Mouse (Mus musculus): ENCODE measurements at regions not wholly inside any gene's neighbourhood (a gene's known extent, or its start where the extent isn't known, plus 50 kb on each side); places are given as distances from the start of the nearest gene placed in this dataset.

GRCm38 (mm10) chr10:34912153-34912723 is 429.0 kb downstream of the Frk start:
- no peaks in the 10 kb centered on the region for H3K9me3 ChIP-seq (ENCODE audit: control insufficient read depth, low read length)
- H3K27ac ChIP-seq (ENCODE audit: low read length), result no peak overlapping the region
- WGBS, result 51% methylated on average over 2 of the region's 2 CpGs
- H3K4me1 ChIP-seq (replicated peaks; ENCODE audit: control insufficient read depth, insufficient read depth, low read length), result peaks cover 3% of the 10 kb centered on the region
- H3K4me3 ChIP-seq (replicated peaks; ENCODE audit: low read length), result no peak overlapping the region
- H3K9ac ChIP-seq (replicated peaks; ENCODE audit: low read depth, low read length), result no peak overlapping the region
- ATAC-seq, result no peak
- no peak overlapping the region for H3K4me2 ChIP-seq (ENCODE audit: low read length)
- H3K36me3 ChIP-seq (ENCODE audit: control insufficient read depth, insufficient read depth), result no peaks in the 10 kb centered on the region
- H3K27me3 ChIP-seq (replicated peaks; ENCODE audit: control insufficient read depth, insufficient read depth, low read length), result no peaks in the 10 kb centered on the region
